In the genomic region with DNA sequence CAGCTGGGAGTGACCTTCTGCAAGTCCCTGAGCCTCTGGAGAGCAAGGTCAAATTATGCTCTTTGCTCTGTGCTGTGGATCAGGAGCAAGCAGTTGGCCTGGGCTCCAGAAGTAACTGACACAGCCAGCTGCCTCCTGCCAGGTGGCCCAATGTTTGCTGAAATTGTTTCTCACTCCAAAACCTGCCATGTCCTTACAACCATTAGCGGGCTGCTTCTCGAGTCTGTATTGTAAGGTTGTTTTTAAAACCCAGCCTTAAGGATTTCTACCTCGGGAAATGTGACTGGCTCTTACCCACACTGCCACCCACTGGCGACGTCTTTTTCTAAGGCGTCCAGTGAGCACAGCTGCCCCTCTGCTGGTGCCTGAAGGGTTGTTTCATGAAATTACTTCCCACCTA, we compare ENCODE assay signal across 8 mouse cellular contexts. TPM values are rescaled to one million over a fixed set of nuclear protein-coding genes. Genes with fewer than 3 reads are reported as not detected.
DNase-seq lines count a peak whose midpoint lies in the region; ATAC-seq and TF ChIP-seq lines count a peak whose summit lies in the region.

No protein-coding gene starts in this region.

- ATAC-seq in hindbrain, embryonic 12.5 days (ENCODE audit: low FRiP score) = no peak
- ATAC-seq in heart, embryonic 14.5 days (ENCODE audit: insufficient number of reproducible peaks, insufficient read depth, low FRiP score, low read depth) = no peak
- ATAC-seq in limb, embryonic 11.5 days (ENCODE audit: insufficient number of reproducible peaks, low FRiP score, low TSS enrichment, low read depth) = no peak
- ATAC-seq in activated CD4-positive, CD25-positive, alpha-beta regulatory T cell, adult 4 months = no peak

- no peak overlapping the region for H3K9ac ChIP-seq in hindbrain, embryonic 12.5 days
- no peak overlapping the region for H3K9ac ChIP-seq in CH12.LX (ENCODE audit: insufficient read depth, low read depth)
- H3K9ac ChIP-seq in heart, embryonic 14.5 days (ENCODE audit: low read length) = no peak overlapping the region; the same call in 1 of the 2 replicates
- no peak overlapping the region; the same call in 1 of the 2 replicates for H3K9ac ChIP-seq in limb, embryonic 11.5 days (ENCODE audit: low read length)

- peak; percentile 83 for TF ChIP-seq RAD21 in CH12.LX (IDR thresholded peaks at IDR 0.05; ENCODE audit: low read depth, low read length)

- TF ChIP-seq EP300 in CH12.LX (IDR thresholded peaks at IDR 0.05; ENCODE audit: low read length) = no peak

- TF ChIP-seq POLR2A in CH12.LX (IDR thresholded peaks at IDR 0.05; ENCODE audit: low read depth, low read length) = no peak

- in situ Hi-C loops in CH12.LX (cut with MboI; ENCODE audit: low pct_ligation_motif_present, low pct_unique_long_range_greater_than_20kb, low sequenced_read_pairs) = loop anchor here (10.0 kb wide), 1 partner anchor 428 kb away; no protein-coding TSS in a partner anchor

- WGBS in hindbrain, embryonic 10.5 days = 2% methylated on average over 6 of the region's 6 CpGs
- 3% methylated on average over 6 of the region's 6 CpGs for WGBS in hindbrain, embryonic 12.5 days
- 0% methylated on average over 6 of the region's 6 CpGs for WGBS in heart, embryonic 14.5 days
- WGBS in limb, embryonic 11.5 days = 0% methylated on average over 6 of the region's 6 CpGs

- dilution Hi-C loops in CH12.LX (cut with MboI; ENCODE audit: extremely low pct_ligation_motif_present, extremely low pct_unique_long_range_greater_than_20kb, low sequenced_read_pairs) = no loop called here

- H3K27me3 ChIP-seq in hindbrain, embryonic 10.5 days (ENCODE audit: insufficient read depth, poor library complexity, severe bottlenecking) = peaks cover 15% of the 10 kb centered on the region; the same call in 1 of the 2 replicates
- H3K27me3 ChIP-seq in hindbrain, embryonic 12.5 days = no peaks in the 10 kb centered on the region
- no peaks in the 10 kb centered on the region for H3K27me3 ChIP-seq in CH12.LX (replicated peaks)
- no peaks in the 10 kb centered on the region for H3K27me3 ChIP-seq in heart, embryonic 14.5 days (ENCODE audit: control insufficient read depth, insufficient read depth, low read length)
- H3K27me3 ChIP-seq in limb, embryonic 11.5 days (ENCODE audit: control insufficient read depth, insufficient read depth, low read length) = no peaks in the 10 kb centered on the region

- H3K4me1 ChIP-seq in hindbrain, embryonic 10.5 days (replicated peaks) = peaks cover 28% of the 10 kb centered on the region
- H3K4me1 ChIP-seq in hindbrain, embryonic 12.5 days = peaks cover 16% of the 10 kb centered on the region; the same call in 1 of the 2 replicates
- H3K4me1 ChIP-seq in CH12.LX (ENCODE audit: control insufficient read depth in 1 of 2, insufficient read depth in 2 of 2) = 0 out of 4 replicates have a peak, but pooled peaks cover 2% of the 10 kb centered on the region in 2 experiments
- peaks cover 9 to 23% of the 10 kb centered on the region in 2 experiments for H3K4me1 ChIP-seq in heart, embryonic 14.5 days (ENCODE audit: control insufficient read depth in 2 of 2, insufficient read depth in 2 of 2, low read length in 2 of 2)
- H3K4me1 ChIP-seq in limb, embryonic 11.5 days (ENCODE audit: control insufficient read depth, insufficient read depth, low read length) = peaks cover 5% of the 10 kb centered on the region; the same call in 1 of the 2 replicates

- peak; percentile 56 for DNase-seq in hindbrain, embryonic 10.5 days (ENCODE audit: low spot score)
- DNase-seq in CH12.LX (ENCODE audit: extremely low read depth) = peak; percentile 49
- DNase-seq in cerebellum, postnatal 14 days = peak; percentile 72 to 75
- peak; percentile 79 for DNase-seq in limb, embryonic 11.5 days (ENCODE audit: low spot score)
- peak; percentile 68 for DNase-seq in right cerebral cortex, adult 18-20 months

- TF ChIP-seq CTCF in CH12.LX (conservative IDR thresholded peaks at IDR 0.05 in 1 of 2, IDR thresholded peaks at IDR 0.05 in 1 of 2; ENCODE audit: low read depth in 2 of 2, low read length in 2 of 2) = peak; percentile 16 to 90; a peak in 2 of 4 replicates

- no peaks in the 10 kb centered on the region for H3K9me3 ChIP-seq in hindbrain, embryonic 10.5 days
- no peaks in the 10 kb centered on the region for H3K9me3 ChIP-seq in hindbrain, embryonic 12.5 days (replicated peaks)
- peaks cover 9% of the 10 kb centered on the region for H3K9me3 ChIP-seq in CH12.LX (replicated peaks; ENCODE audit: low read length)
- H3K9me3 ChIP-seq in heart, embryonic 14.5 days (ENCODE audit: control insufficient read depth, low read length) = no peaks in the 10 kb centered on the region
- H3K9me3 ChIP-seq in limb, embryonic 11.5 days (ENCODE audit: control insufficient read depth, low read length) = no peaks in the 10 kb centered on the region

- H3K4me3 ChIP-seq in hindbrain, embryonic 10.5 days = no peak overlapping the region
- no peak overlapping the region for H3K4me3 ChIP-seq in hindbrain, embryonic 12.5 days
- no peak overlapping the region for H3K4me3 ChIP-seq in CH12.LX (replicated peaks in 1 of 3; ENCODE audit: low read depth in 2 of 3, low read length in 2 of 3, poor library complexity in 1 of 3)
- no peak overlapping the region for H3K4me3 ChIP-seq in heart, embryonic 14.5 days (ENCODE audit: control insufficient read depth in 1 of 2, insufficient read depth in 1 of 2, low read depth in 1 of 2, low read length in 2 of 2)
- H3K4me3 ChIP-seq in limb, embryonic 11.5 days (ENCODE audit: low read depth, low read length) = no peak overlapping the region

- H3K79me2 ChIP-seq in CH12.LX (replicated peaks; ENCODE audit: control insufficient read depth, extremely low read depth, insufficient read depth, poor library complexity, severe bottlenecking) = no peaks in the 10 kb centered on the region

- no peak overlapping the region for H3K27ac ChIP-seq in hindbrain, embryonic 10.5 days
- H3K27ac ChIP-seq in hindbrain, embryonic 12.5 days = no peak overlapping the region
- no peak overlapping the region for H3K27ac ChIP-seq in CH12.LX (ENCODE audit: insufficient read depth, low read depth)
- H3K27ac ChIP-seq in heart, embryonic 14.5 days (replicated peaks in 1 of 2; ENCODE audit: control insufficient read depth in 1 of 2, insufficient read depth in 1 of 2, low read depth in 2 of 2, low read length in 2 of 2) = peak overlapping the region; percentile 39 to 46; a peak in 2 of 4 replicates
- no peak overlapping the region for H3K27ac ChIP-seq in limb, embryonic 11.5 days (replicated peaks; ENCODE audit: low read depth, low read length)

- H3K4me2 ChIP-seq in hindbrain, embryonic 12.5 days (replicated peaks) = no peak overlapping the region
- H3K4me2 ChIP-seq in CH12.LX (ENCODE audit: insufficient read depth, low read depth, poor library complexity, severe bottlenecking) = no peak overlapping the region
- H3K4me2 ChIP-seq in heart, embryonic 14.5 days (ENCODE audit: low read length) = peak overlapping the region; percentile 16; the same call in 1 of the 2 replicates
- H3K4me2 ChIP-seq in limb, embryonic 11.5 days (ENCODE audit: low read depth, severe bottlenecking) = no peak overlapping the region

- no peaks in the 10 kb centered on the region for H3K36me3 ChIP-seq in hindbrain, embryonic 10.5 days
- H3K36me3 ChIP-seq in hindbrain, embryonic 12.5 days = no peaks in the 10 kb centered on the region
- no peaks in the 10 kb centered on the region for H3K36me3 ChIP-seq in CH12.LX (replicated peaks in 1 of 2; ENCODE audit: control insufficient read depth in 1 of 2, insufficient read depth in 1 of 2, low read length in 1 of 2)
- no peaks in the 10 kb centered on the region for H3K36me3 ChIP-seq in heart, embryonic 14.5 days (ENCODE audit: control insufficient read depth, insufficient read depth, low read length)
- no peaks in the 10 kb centered on the region for H3K36me3 ChIP-seq in limb, embryonic 11.5 days (ENCODE audit: control insufficient read depth, insufficient read depth, low read length)

TF ChIP-seq in CH12.LX, 34 proteins besides CTCF, POLR2A, EP300 and RAD21:
- TF ChIP-seq ZMIZ1 (IDR thresholded peaks at IDR 0.05; ENCODE audit: low read depth, low read length) (no peak), JUN (IDR thresholded peaks at IDR 0.05; ENCODE audit: insufficient read depth, low read depth, low read length) (no peak), NELFE (IDR thresholded peaks at IDR 0.05; ENCODE audit: low read depth, low read length) (no peak), ZC3H11A (IDR thresholded peaks at IDR 0.05; ENCODE audit: low read depth, low read length) (peak; percentile 74), SMC3 (IDR thresholded peaks at IDR 0.05; ENCODE audit: low read depth, low read length) (peak; percentile 93)

RNA-seq across cellular contexts. Expression of a gene that starts 5.0 kb away (rescaled TPM):
- polyA plus RNA-seq in hindbrain, embryonic 10.5 days (2016; fragmentation: Nextera tagmentation; extraction: Ambion mirVana) = 4.9 and 6.0 TPM in 2 replicates
- polyA plus RNA-seq in hindbrain, embryonic 12.5 days (2016; fragmentation: Nextera tagmentation; extraction: Ambion mirVana) = 9.8 and 10.4 TPM in 2 replicates
- total RNA-seq in CH12.LX (2012; rRNA removed) (1.0 and 1.1 TPM in 2 replicates), CH12.LX (2014; rRNA removed) (not detected in 2 replicates)
- polyA plus RNA-seq in CH12.LX (2012; ENCODE audit: insufficient read length, low read depth) = 0.18 and 0.24 TPM in 2 replicates
- polyA plus RNA-seq in heart, embryonic 14.5 days (2014; fragmentation: Nextera tagmentation; extraction: Ambion mirVana) = 4.1 and 4.5 TPM in 2 replicates
- polyA plus RNA-seq in limb, embryonic 11.5 days (2014; fragmentation: Nextera tagmentation; extraction: Ambion mirVana) = 8.3 and 9.3 TPM in 2 replicates
- under 1 TPM; 0.48 to 0.83 TPM for polyA plus RNA-seq in activated CD4-positive, CD25-positive, alpha-beta regulatory T cell, adult 4 months (2017; shearing (Covaris generic))

Comparison
In these comparisons a context has a peak if more than half of its experiments do, and no peak if none do; other contexts are left out.
1. H3K27ac ChIP-seq: peak in heart, embryonic 14.5 days (2 of 2); none in hindbrain, embryonic 10.5 days (single experiment), hindbrain, embryonic 12.5 days (single experiment), CH12.LX (single experiment) and limb, embryonic 11.5 days (single experiment).
2. Peak in every context shown above with its lines, with median percentiles within 50 percentile points of each other: DNase-seq.